Mouse (Mus musculus) liver, postnatal 0 days (tissue): ENCODE data around the gene Hes6. TPM values are rescaled to one million over a fixed set of nuclear protein-coding genes. Genes with fewer than 3 reads are reported as not detected.
A peak's percentile ranks its signal among the peaks of the same experiment; 100 is the strongest.

ENCODE experiments used
- ATAC-seq: fragments of 200-750 bp; cut with Nextera tagmentation; 2 replicates; pipeline ENCODE4 v1.8.0; 2017; ENCODE audit warnings: mild to moderate bottlenecking, moderate library complexity
- DNase-seq: peaks from one replicate; pipeline ENCODE4 v3.0.0-alpha.2; 2016
- H3K27ac ChIP-seq: fragments of 300-500 bp; sonication (generic); 2 replicates; pipeline ENCODE4 v1.5.1; 2014; ENCODE audit warnings: antibody characterized with exemption, moderate library complexity, mild to moderate bottlenecking, low read depth
- H3K27me3 ChIP-seq: fragments of 300-500 bp; sonication (generic); 2 replicates; pipeline ENCODE4 v1.6.1; 2014; ENCODE audit warnings: low read length, control low read depth, mixed read lengths; ENCODE audit not compliant: insufficient read depth
- H3K36me3 ChIP-seq: fragments of 300-500 bp; sonication (generic); replicated peaks from 2 replicates; pipeline ENCODE4 v1.6.1; 2014; ENCODE audit warnings: mild to moderate bottlenecking, control low read depth, low read length, moderate library complexity, mixed read lengths; ENCODE audit not compliant: insufficient read depth
- H3K4me1 ChIP-seq: fragments of 300-500 bp; sonication (generic); 2 replicates; pipeline ENCODE4 v1.6.1; 2014; ENCODE audit warnings: antibody characterized with exemption, mild to moderate bottlenecking, control low read depth; ENCODE audit not compliant: insufficient read depth
- H3K4me2 ChIP-seq: fragments of 300-500 bp; sonication (generic); 2 replicates; pipeline ENCODE4 v1.6.1; 2014; ENCODE audit warnings: low read depth, mild to moderate bottlenecking, low read length, moderate library complexity, mixed read lengths
- H3K4me3 ChIP-seq: fragments of 300-500 bp; sonication (generic); 2 replicates; pipeline ENCODE4 v1.5.1; 2014; ENCODE audit warnings: low read depth, low read length
- H3K9ac ChIP-seq: fragments of 300-500 bp; sonication (generic); replicated peaks from 2 replicates; pipeline ENCODE4 v1.6.1; 2014; ENCODE audit warnings: mild to moderate bottlenecking, moderate library complexity
- H3K9me3 ChIP-seq: fragments of 300-500 bp; sonication (generic); 2 replicates; pipeline ENCODE4 v1.6.1; 2016; ENCODE audit warnings: mild to moderate bottlenecking, control low read depth, low read length, mixed read lengths
- CTCF ChIP-seq: sonication (generic); IDR thresholded peaks from 2 replicates; pipeline ENCODE4 v1.5.1; 2016; ENCODE audit warnings: antibody characterized with exemption, low read depth
- EP300 ChIP-seq: IDR thresholded peaks from 2 replicates; pipeline ENCODE4 v1.6.1; 2016; ENCODE audit warnings: antibody characterized with exemption, low read depth, mild to moderate bottlenecking
- WGBS: fragments of 180-500 bp; shearing (Covaris S2); extraction: QIAGEN DNeasy Blood & Tissue Kit; methylation state at CpG from one replicate; pipeline ENCODE4 v1.1.7; 2014; ENCODE audit not compliant: insufficient replicate concordance; 5-methylcytosine and 5-hydroxymethylcytosine counted together
- polyA plus RNA-seq: library from polyadenylated mRNA; unstranded; fragments of >200 nt; fragmentation: Nextera tagmentation; extraction: Ambion mirVana; gene quantifications from 2 replicates; pipeline ENCODE4 v1.2.1, GENCODE M21; 2015

The Hes6 gene
- polyA plus RNA-seq, 1 experiment from 2014 or later = 35.0 TPM

- Histone ChIP-seq H3K4me1 (peaks cover 31% of the 10 kb centered on the region), H3K9me3 (no peaks in the 10 kb centered on the region), H3K9ac (peak overlapping the region; percentile 89), H3K36me3 (peaks cover 15% of the 10 kb centered on the region), H3K27ac (peak overlapping the region; percentile 93), H3K4me2 (peak overlapping the region; percentile 99), H3K27me3 (no peaks in the 10 kb centered on the region), H3K4me3 (peak overlapping the region; percentile 85)
- DNase-seq (no peak), ATAC-seq (no peak)
- under 1% methylated on average over 14 of the region's 14 CpGs for WGBS
- TF ChIP-seq CTCF (no peak), EP300 (no peak)
Measured at GRCm38 (mm10) chr1:91413536-91413897, 321 bp downstream of the Hes6 start.

GRCm38 (mm10) chr1:91413030-91413506 lies 770 bp downstream of the Hes6 start:
- DNase-seq (peak; percentile 92), ATAC-seq (peak; percentile 93)
- Histone ChIP-seq H3K4me3 (peak overlapping the region; percentile 85), H3K9me3 (no peaks in the 10 kb centered on the region), H3K27ac (peak overlapping the region; percentile 93), H3K9ac (peak overlapping the region; percentile 89), H3K27me3 (no peaks in the 10 kb centered on the region), H3K4me1 (peaks cover 31% of the 10 kb centered on the region), H3K4me2 (peak overlapping the region; percentile 99), H3K36me3 (peaks cover 14% of the 10 kb centered on the region)
- TF ChIP-seq EP300 (no peak), CTCF (no peak)
- WGBS = under 1% methylated on average over 34 of the region's 34 CpGs

- Histone ChIP-seq H3K27ac (peak overlapping the region; percentile 93), H3K36me3 (peaks cover 9% of the 10 kb centered on the region), H3K4me2 (peak overlapping the region; percentile 99), H3K9ac (peak overlapping the region; percentile 89), H3K27me3 (no peaks in the 10 kb centered on the region), H3K4me1 (peaks cover 31% of the 10 kb centered on the region), H3K4me3 (peak overlapping the region; percentile 85), H3K9me3 (no peaks in the 10 kb centered on the region)
- ATAC-seq (peak; percentile 43), DNase-seq (peak; percentile 37)
- WGBS = 5% methylated on average over 64 of the region's 65 CpGs
- peak; percentile 30 for TF ChIP-seq CTCF
- no peak for TF ChIP-seq EP300
Measured at GRCm38 (mm10) chr1:91412286-91413029, 1.4 kb downstream of the Hes6 start.

- 67% methylated on average over 8 of the region's 8 CpGs for WGBS
- no peak for ATAC-seq
- Histone ChIP-seq H3K4me1 (peaks cover 31% of the 10 kb centered on the region), H3K27me3 (no peaks in the 10 kb centered on the region), H3K4me2 (peak overlapping the region; percentile 99), H3K9ac (peak overlapping the region; percentile 89), H3K9me3 (no peaks in the 10 kb centered on the region), H3K27ac (no peak overlapping the region), H3K36me3 (peaks cover 5% of the 10 kb centered on the region), H3K4me3 (peak overlapping the region; percentile 85)
- DNase-seq = no peak
- no peak for TF ChIP-seq EP300
- TF ChIP-seq CTCF = no peak
Measured at GRCm38 (mm10) chr1:91411631-91412285, 2.1 kb downstream of the Hes6 start.

GRCm38 (mm10) chr1:91407819-91408218 lies 6.0 kb downstream of the Hes6 start:
- H3K4me1 ChIP-seq = peaks cover 14% of the 10 kb centered on the region
- no peaks in the 10 kb centered on the region for H3K36me3 ChIP-seq
- TF ChIP-seq EP300 (no peak), CTCF (no peak)
- no peak overlapping the region for H3K27ac ChIP-seq
- no peak overlapping the region for H3K4me3 ChIP-seq
- 79% methylated on average over 4 of the region's 4 CpGs for WGBS
- no peak overlapping the region for H3K9ac ChIP-seq
- no peaks in the 10 kb centered on the region for H3K9me3 ChIP-seq
- DNase-seq = no peak
- no peak overlapping the region for H3K4me2 ChIP-seq
- no peaks in the 10 kb centered on the region for H3K27me3 ChIP-seq
- no peak for ATAC-seq

GRCm38 (mm10) chr1:91405406-91406169 lies 8.2 kb downstream of the Hes6 start:
- H3K9me3 ChIP-seq = no peaks in the 10 kb centered on the region
- H3K27me3 ChIP-seq = no peaks in the 10 kb centered on the region
- no peak overlapping the region for H3K27ac ChIP-seq
- TF ChIP-seq CTCF (no peak), EP300 (no peak)
- no peaks in the 10 kb centered on the region for H3K4me1 ChIP-seq
- no peak for ATAC-seq
- no peak overlapping the region for H3K9ac ChIP-seq
- H3K36me3 ChIP-seq = no peaks in the 10 kb centered on the region
- no peak overlapping the region for H3K4me3 ChIP-seq
- DNase-seq = no peak
- H3K4me2 ChIP-seq = no peak overlapping the region
- 59% methylated on average over 23 of the region's 23 CpGs for WGBS
